Mouse (Mus musculus): ENCODE data around the gene Prss8. TPM values are rescaled to one million over a fixed set of nuclear protein-coding genes. Genes with fewer than 3 reads are reported as not detected.
"Not testable (repeated sequence)": the region's sequence is repeated elsewhere in the genome, so short reads cannot be mapped to it uniquely, and the experiment has no call there.

The Prss8 gene
- total RNA-seq, 2 experiments from 2014 or later: 0.64 TPM; not detected in 1

GRCm38 (mm10) chr7:127899997-127900396 lies 29.9 kb downstream of the Prss8 start:
- no peak for DNase-seq (ENCODE audit: low spot score in 2 of 2)
- intact Hi-C loops (cut with DNase I): no loop called here

GRCm38 (mm10) chr7:127898179-127898956 lies 31.5 kb downstream of the Prss8 start:
- DNase-seq (ENCODE audit: low spot score in 2 of 2): no peak
- intact Hi-C loops (cut with DNase I): no loop called here

- DNase-seq (ENCODE audit: low spot score in 2 of 2): no peak
- intact Hi-C loops (cut with DNase I): no loop called here
Observed at GRCm38 (mm10) chr7:127897542-127897941, 32.4 kb downstream of the Prss8 start.

- intact Hi-C loops (cut with DNase I): no loop called here
- peak in 1 of 2 experiments; percentile 44 for DNase-seq (ENCODE audit: low spot score in 2 of 2)
Observed at GRCm38 (mm10) chr7:127896384-127896783, 33.5 kb downstream of the Prss8 start.

- intact Hi-C loops (cut with DNase I): loop anchor here (2.0 kb wide), 1 partner anchor 19 kb away; the partner anchor contains the start of genes Zfp646 and Zfp668
- DNase-seq (ENCODE audit: low spot score in 2 of 2): not testable (repeated sequence)
Observed at GRCm38 (mm10) chr7:127895891-127896290, 34.0 kb downstream of the Prss8 start.

GRCm38 (mm10) chr7:127895442-127895841 lies 34.5 kb downstream of the Prss8 start, which contains the start of the genes Gm21974 and Vkorc1:
Gene Gm21974 (minus strand): TSS chr7:127895454.
Gene Vkorc1 (minus strand): TSS chr7:127895617.
- intact Hi-C loops (cut with DNase I): loop anchor here (2.0 kb wide), 1 partner anchor 19 kb away; the partner anchor contains the start of genes Zfp646 and Zfp668

GRCm38 (mm10) chr7:127894480-127894879 lies 35.4 kb downstream of the Prss8 start:
- intact Hi-C loops (cut with DNase I): loop anchor here (2.0 kb wide), 1 partner anchor 18 kb away; the partner anchor contains the start of genes Zfp646 and Zfp668
- DNase-seq (ENCODE audit: low spot score in 2 of 2): no peak

More at GRCm38 (mm10) chr7:127895442-127895841, 34.5 kb downstream of the Prss8 start, which contains the start of the genes Gm21974 and Vkorc1:
- peak; percentile 95 to 98 for DNase-seq (ENCODE audit: low spot score in 2 of 2)

GRCm38 (mm10) chr7:127890798-127891197 lies 39.1 kb downstream of the Prss8 start, which contains the start of gene Prss53:
Gene Prss53 (minus strand): TSS chr7:127890970.
- no peak for DNase-seq (ENCODE audit: low spot score in 2 of 2)
- intact Hi-C loops (cut with DNase I): no loop called here

GRCm38 (mm10) chr7:127888821-127889220 lies 41.1 kb downstream of the Prss8 start:
- intact Hi-C loops (cut with DNase I): no loop called here
- DNase-seq (ENCODE audit: low spot score in 2 of 2): no peak

GRCm38 (mm10) chr7:127887781-127888180 lies 42.1 kb downstream of the Prss8 start:
- no peak for DNase-seq (ENCODE audit: low spot score in 2 of 2)
- intact Hi-C loops (cut with DNase I): no loop called here

GRCm38 (mm10) chr7:127887191-127887590 lies 42.7 kb downstream of the Prss8 start:
- intact Hi-C loops (cut with DNase I): no loop called here

GRCm38 (mm10) chr7:127886551-127886950 lies 43.4 kb downstream of the Prss8 start:
- intact Hi-C loops (cut with DNase I): no loop called here
- no peak for DNase-seq (ENCODE audit: low spot score in 2 of 2)

More at GRCm38 (mm10) chr7:127887191-127887590, 42.7 kb downstream of the Prss8 start:
- DNase-seq (ENCODE audit: low spot score in 2 of 2): no peak

- intact Hi-C loops (cut with DNase I): no loop called here
- peak in 1 of 2 experiments; percentile 28 for DNase-seq (ENCODE audit: low spot score in 2 of 2)
Observed at GRCm38 (mm10) chr7:127885951-127886350, 44.0 kb downstream of the Prss8 start.

- intact Hi-C loops (cut with DNase I): no loop called here
- DNase-seq (ENCODE audit: low spot score in 2 of 2): no peak
Observed at GRCm38 (mm10) chr7:127880431-127880830, 49.5 kb downstream of the Prss8 start.

- intact Hi-C loops (cut with DNase I): loop anchor here (5.0 kb wide), 1 partner anchor 57 kb away; the partner anchor contains the start of genes Stx1b and Stx4a
- no peak for DNase-seq (ENCODE audit: low spot score in 2 of 2)
Observed at GRCm38 (mm10) chr7:127879301-127879700, 50.6 kb downstream of the Prss8 start.

GRCm38 (mm10) chr7:127876467-127877348 lies 53.2 kb downstream of the Prss8 start, which contains the start of gene Zfp668:
Gene Zfp668 (minus strand): TSS chr7:127876828.
- DNase-seq (ENCODE audit: low spot score in 2 of 2): peak; percentile 93 to 94
- intact Hi-C loops (cut with DNase I): loop anchor here (1.0 to 5.0 kb wide), 3 partner anchors 18 to 54 kb away; partner anchors contain the start of genes Gm21974, Stx1b, Stx4a and Vkorc1

- DNase-seq (ENCODE audit: low spot score in 2 of 2): peak; percentile 76 to 80
- intact Hi-C loops (cut with DNase I): loop anchor here (1.0 to 5.0 kb wide), 3 partner anchors 19 to 54 kb away; partner anchors contain the start of genes Gm21974, Stx1b, Stx4a and Vkorc1
Observed at GRCm38 (mm10) chr7:127876041-127876466, 53.9 kb downstream of the Prss8 start, which contains the start of gene Zfp646. Gene Zfp646 (plus strand): TSS chr7:127876221.

Measured in left cerebral cortex, postnatal 25 days (tissue).